Mouse (Mus musculus): Measurements from ENCODE around the gene Arhgap27.

The Arhgap27 gene

DNA sequence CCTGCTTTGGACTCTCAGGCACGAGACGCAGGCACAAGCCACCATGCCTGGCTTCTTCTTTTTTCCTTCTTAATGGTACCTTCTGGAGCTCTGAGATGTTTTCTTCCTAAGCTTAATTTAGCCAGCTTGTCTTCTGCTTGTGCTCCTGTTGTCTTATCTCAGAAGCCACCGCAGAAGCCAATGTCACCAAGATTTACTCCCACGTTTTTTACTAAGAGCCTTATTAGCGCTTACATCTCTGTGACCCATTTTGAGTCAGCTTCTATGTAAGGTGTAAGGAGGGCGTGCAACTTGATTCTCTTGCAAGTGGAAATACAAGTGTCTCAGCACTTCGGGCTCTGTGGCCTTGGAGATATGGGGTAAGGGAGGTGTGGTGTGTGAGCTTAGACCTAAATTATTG, 18.0 kb upstream of the Arhgap27 start:
- no peak for DNase-seq (ENCODE audit: low spot score)

DNA sequence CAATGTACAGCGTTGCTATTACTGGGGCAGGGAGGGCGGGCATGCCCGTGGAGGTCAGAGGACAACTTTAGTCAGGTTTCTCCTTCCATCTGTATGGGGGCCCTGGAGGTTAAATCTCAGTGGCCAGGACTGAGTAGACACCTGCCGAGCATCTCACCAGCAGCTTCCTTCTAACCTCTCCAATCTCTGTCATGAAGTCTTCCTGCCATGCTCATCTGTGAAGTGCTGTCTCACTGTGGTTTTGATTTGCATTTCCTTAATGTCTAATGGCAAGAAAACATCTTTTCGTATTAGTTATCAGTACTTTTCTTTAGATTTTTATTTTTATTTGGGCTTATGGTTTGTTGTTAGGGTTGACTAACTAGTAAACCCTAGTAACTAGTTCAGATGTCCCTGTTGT, 17.0 kb upstream of the Arhgap27 start:
- no peak for DNase-seq (ENCODE audit: low spot score)

DNA sequence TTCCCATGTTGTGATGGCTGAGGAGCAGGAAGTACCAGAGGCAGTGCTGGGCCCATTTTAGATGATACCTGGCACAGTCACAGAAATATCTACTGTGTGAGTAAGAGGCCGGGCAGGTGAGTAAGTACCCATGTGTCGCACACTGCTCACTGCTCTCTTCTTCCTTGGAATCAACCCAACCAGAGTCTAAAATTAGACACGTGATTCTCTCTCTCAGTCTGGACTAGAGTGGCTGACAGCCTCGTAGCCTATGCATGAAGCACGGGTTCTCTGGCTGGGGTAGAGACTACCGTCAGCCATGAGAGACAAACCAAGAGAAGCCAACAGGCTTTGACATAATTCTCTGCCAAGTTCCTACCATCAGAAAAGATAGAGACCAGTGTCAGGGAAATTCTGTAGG, 14.8 kb upstream of the Arhgap27 start:
- no peak for DNase-seq (ENCODE audit: low spot score)

DNA sequence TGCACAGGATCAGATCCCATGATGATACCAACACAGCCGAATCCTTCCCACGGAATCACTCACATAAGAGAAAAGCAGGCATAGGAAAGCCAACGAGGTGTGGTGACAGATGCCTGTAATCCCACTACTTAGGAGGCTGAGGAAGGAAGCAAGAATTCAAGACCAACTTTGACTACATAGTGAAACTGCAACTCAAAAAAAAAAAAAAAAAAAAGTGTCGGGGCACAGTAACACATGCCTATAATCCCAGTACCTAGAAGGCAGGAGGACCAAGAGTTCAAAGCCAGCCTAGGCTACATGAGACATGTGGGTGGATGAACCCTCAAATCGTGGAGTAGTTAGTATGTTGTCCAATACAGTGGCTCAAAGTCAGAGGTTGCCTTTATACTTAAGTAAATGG, 12.3 kb upstream of the Arhgap27 start:
- DNase-seq (ENCODE audit: low spot score), result no peak

DNA sequence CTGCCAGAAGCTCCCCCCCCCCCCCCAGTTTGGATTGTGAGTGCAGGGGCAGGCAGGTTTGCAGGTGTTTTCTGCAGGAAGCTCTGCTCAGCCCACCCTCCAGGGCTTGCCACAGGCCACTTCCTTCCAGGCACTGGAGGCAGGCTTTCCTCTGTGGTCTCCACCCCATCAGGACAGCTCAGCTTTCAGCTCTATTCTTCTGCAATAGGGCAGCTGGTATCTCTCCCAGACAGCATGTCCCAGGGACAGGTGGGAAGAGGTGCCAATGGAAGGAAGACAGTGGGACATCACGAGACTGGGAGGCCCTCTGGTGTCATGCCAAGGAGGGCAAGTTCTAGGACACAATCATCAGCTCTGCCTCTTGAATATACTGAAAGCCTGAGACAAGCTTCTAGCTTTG, 11.8 kb upstream of the Arhgap27 start:
- DNase-seq (ENCODE audit: low spot score), result no peak

DNA sequence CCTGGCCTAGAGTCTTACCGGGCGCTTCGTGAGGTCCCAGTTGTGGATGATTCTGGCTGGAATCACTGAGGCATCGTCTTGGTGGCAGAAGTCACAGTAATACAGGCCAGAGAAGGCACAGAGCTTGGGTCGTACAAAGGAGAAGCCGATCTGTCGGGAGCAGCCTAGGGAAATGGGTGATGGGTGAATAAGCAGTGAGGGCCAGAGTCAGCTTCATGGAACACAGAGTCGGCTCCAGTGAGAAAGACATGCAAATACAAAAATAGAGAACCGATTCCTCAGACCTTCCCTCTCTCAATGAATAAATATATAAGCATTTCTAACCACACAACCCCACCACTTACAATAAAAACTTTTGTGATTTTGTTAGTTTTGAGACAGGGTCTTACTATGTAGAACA, 10.4 kb upstream of the Arhgap27 start:
- DNase-seq (ENCODE audit: low spot score), result no peak

DNA sequence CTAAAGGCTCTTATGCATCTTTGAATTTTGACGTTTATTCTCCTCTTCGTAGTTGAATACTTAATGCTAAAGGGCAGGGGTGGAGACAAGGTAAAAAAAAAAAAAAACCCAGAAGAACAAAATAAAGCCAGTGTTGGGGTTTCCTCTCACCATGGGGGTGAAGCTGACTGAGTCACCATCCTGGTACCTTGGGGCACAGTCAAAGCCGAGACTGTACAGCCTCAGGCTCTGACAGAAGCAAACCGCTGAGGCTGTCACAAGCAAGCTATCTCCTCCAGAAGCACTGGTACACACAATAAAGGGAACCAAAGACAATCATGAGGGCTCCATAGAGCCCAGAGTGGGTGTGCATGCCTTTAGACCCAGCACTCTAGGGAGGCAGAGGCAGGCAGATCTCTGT, 9.1 kb upstream of the Arhgap27 start:
- no peak for DNase-seq (ENCODE audit: low spot score)

DNA sequence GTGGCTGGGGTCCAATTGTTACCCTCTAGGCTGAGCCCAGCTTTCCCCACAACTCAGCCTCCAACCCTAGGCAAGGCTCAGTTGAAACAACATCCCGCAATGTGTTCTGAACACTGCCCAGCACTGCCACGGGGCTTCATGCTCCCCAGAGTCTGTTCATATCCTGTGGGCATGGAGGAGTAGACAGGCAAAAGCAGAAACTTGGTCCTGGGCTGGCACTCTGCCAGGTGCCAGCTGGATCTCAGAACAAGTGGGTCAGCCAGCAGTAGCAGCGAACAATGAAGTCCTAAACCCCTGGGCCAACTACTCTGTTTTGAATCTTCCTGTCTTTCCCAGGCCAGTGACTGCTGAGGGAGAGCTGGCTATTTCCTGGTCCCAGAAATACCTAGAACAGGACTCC, 8.6 kb upstream of the Arhgap27 start:
- peak; percentile 55 for DNase-seq (ENCODE audit: low spot score)

DNA sequence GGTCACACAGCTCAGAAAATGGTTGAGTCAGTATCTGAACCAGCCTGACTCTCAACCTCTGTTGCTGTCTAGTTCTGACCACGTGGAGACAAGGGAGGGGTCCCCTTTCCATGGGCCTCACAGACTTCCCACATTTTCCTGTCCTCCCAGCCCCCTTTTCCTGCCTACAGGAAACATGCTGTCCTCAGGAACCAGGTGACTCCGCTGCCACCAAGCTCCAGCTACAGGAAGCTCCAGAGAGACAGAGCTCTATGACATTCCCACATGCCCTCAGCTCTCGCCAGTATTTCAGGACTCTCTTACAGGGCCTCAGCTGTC, 7.7 kb upstream of the Arhgap27 start:
- no peak for DNase-seq (ENCODE audit: low spot score)

DNA sequence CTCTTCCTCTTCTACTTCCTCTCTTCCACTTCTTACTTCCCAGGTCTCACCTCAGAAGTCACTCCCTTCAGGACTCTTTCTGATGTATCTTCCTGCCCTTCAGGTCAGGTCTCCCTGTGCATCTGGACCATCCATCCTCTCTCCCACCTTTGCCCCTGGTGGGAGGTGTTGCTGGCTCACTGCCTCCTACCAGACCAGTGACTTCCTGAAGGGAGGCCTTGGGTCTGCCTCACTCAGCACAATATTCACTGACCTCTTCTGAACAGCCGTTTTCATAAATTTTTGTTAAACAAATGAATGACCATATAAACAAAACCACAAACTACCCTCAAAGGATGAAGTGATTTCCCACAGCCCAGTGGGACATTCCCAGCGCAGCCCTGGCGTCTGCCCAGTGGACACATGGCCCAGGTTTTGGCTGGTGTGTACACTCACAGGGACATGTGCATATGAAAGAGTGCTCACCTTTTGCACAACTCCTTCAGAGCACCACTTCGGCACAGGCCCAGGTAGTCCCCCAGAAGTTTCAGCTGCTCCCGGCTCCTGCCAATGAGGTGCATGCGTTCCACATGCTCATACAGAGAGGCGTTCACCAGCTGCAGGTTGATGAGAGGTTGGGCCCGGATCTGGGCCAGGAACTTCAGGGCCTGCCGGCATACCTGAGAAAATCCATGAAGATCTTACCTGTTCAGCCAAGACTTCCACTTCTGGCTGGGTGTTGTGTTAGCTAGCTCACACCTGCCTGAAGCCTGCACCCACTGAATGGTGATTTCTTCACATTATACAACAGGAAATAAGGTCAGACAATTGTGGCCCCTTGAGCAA, 7.1 kb upstream of the Arhgap27 start:
- no peak for DNase-seq (ENCODE audit: low spot score)

DNA sequence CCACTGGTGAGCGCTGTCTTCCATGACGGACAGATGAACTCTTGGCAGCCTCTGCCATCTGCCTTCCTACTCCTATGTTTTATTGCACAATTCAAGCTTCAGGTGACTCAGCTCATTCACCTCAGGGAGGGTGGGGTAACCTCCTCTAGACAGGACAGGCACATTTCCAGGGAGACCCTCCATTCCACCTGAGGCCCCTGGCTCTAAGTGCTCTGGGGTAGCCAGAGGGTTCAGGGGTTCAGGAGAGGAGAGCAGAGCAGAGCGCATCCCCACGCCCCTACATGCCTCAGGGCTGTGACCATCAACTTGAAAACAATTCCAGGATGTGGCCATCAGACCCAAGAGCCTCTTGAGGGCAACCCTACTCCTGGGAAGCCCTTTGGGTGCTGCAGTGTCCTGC, 2.0 kb upstream of the Arhgap27 start:
- no peak for DNase-seq (ENCODE audit: low spot score)

DNA sequence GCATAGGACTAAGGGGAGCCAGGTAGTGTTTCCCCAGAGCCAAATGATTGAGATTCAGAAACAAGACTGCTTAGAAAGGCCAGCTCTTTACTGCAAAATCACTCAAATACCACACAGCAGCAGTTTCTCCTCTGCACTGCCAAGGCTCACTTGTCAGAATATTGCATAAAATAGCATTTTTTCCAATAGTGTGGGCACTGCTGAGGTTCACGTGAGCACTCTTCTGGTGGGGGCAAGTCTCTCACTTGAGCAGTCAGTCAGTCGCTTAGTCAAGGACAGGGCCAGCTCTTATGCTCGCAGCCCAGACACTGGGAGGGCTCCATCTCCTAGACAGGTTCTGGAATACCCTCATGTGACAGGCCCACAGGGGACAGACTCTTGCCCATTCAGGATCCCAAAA, 1.5 kb upstream of the Arhgap27 start:
- DNase-seq (ENCODE audit: low spot score), result no peak

DNA sequence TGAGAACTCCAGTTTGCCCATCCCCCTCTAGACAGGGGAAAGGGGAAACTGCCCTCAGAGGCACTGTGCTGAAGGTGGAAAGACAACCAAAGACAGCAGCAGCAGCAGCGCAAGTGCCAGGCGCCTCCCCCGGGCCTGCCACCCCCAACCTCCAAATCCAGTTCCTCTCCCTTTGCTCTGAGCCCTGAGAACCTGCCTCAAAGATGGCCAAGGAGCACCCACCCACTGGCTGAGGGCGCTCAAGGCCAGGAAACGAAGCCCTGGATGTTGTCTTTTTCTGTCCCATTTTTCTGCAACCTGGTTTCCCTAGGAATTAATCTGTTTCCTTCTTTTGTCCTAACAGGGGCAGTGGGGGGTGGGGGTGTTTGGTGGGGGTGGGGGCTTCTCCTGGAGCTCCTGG, 843 bp upstream of the Arhgap27 start:
- DNase-seq (ENCODE audit: low spot score), result no peak

DNA sequence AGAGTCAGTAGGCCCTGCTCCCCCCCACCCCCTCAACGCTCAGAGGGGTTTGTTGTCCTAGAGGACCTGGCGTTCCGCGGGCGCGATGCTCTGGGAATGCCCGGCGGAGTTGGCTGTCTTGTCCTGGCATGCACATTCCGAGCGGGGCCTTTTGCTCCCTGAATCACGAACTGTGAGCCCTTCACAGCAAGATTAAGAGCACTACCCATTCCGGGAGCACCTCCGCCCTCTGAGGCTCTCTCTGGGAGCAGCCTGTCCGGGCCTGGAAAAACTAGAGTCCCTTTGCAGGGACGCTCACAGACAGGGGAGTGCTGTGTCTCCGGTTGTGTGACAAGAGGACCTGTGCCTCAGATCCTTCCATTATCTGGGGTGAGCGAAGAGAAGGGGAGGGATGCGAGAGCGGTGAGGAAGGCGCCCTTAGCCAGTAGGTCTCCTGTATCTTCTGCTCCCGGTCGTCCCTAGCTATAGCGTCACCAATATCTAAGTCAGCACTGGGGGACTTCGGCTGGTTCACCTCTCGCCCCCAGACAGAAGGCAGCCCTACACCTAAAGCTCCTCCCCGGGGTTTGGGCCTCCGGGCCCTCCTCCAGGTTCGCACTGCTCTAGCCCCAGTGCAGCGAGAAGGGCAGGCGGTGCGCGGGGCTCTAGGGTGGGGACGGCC, 841 bp downstream of the Arhgap27 start:
- DNase-seq (ENCODE audit: low spot score), result no peak

DNA sequence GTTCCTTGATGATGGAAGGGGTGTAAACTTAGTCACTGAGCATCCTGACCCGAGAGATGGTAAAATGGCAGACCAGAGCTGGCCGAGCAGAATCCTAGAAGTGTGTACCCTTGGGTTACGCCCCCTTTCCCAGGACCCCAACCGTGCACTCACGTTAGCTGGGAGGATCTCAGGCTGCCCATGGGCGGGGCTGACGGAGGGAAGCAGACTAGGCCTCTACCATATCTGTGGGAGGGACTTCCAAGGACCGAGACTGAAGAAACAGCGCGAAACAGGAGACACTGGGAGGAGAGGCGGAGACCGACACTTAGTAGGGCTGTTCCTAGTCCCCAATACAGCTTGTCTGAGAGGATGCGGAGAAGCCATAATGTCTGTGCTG, 1.4 kb downstream of the Arhgap27 start:
- no peak for DNase-seq (ENCODE audit: low spot score)

DNA sequence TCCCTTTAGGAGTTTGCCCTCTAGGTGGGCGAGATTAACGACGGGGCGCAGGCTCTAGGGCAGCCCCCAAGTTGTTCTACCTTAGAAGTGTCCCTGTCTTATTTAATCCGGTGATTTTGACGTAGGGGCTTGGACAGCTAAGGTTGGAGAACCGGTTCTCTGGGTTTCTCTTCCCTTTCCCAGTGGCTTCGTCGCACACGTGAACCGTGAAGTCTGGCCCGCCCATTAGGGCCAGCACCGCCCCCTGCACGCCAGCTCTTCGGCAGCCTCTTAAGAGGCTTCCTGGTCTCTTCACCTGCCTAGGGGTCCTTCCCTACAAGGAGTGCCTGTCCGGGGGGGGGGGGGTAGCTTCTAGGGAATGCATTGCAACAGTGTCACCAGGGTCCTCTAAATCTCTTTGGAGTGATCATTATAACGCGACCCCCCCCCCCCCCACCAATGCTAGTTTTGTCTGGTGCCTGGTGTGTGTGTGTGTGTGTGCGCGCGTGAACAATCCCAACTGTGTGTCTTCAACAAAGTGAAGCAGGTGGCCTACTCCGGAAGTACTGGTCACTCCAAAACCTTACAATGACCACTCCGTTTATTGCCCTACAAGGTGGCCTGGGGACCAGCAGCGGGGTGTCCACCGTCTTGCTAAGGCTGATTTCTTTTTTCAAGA, 2.0 kb downstream of the Arhgap27 start:
- no peak for DNase-seq (ENCODE audit: low spot score)

DNA sequence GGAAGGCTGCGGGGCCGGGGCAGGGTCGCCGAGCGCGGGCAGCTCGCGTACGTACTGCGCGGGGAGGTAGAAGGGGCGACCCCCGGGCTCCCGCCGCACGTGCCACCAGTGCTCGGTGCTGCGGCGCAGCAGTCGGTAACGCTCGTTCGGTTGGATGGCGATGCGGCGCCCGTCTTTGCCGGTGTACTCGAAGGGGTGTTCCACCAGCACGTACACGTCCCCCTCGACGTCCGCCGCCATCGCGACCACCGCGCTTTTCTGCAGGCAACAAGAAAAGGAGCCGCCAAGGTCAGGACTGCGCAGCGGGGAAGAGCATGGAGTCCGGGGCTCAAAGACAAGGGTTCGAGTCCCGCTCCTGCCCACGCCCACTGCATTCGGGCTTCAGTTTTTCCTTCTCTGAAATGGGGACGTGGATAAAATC, 2.8 kb downstream of the Arhgap27 start:
- DNase-seq (ENCODE audit: low spot score), result no peak

DNA sequence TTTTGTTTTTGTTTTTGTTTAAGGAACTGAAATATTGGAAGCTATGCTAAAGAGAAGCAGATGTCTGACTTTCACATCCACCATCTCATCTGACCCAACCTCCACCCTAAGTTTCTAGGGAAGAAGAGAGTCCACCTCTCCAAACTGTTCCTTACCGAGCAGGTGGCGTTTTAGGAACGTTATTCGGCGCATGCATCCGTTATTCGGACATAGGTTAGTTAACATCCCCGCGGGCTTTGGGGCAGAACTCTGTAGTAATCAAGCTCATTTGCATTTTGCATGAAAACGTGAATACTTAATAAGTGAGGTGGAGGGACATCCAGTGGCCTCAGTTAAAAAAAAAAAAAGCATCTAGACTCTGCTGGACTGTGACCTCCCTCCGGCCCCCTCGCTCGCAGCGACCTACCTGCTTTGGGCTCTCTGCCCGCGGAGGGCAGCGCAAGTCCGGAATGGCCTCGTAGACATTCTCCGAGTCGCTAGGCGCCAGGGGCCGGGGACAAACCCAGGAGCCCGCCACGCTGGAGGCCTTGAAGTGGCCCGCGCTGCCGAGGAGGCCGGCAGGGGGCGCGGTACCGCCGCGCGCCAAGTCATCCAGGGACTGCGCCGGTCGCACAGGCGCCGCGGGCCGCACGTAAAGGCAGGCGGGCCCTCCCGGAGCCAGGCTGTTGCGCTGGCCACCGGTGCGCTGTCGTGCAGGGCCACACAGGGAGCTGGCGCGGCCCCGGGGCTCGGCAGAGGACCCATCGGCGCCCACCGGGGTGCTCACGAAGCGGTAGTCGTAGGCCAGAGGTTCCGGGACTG, 3.5 kb downstream of the Arhgap27 start:
- DNase-seq (ENCODE audit: low spot score), result peak; percentile 86

DNA sequence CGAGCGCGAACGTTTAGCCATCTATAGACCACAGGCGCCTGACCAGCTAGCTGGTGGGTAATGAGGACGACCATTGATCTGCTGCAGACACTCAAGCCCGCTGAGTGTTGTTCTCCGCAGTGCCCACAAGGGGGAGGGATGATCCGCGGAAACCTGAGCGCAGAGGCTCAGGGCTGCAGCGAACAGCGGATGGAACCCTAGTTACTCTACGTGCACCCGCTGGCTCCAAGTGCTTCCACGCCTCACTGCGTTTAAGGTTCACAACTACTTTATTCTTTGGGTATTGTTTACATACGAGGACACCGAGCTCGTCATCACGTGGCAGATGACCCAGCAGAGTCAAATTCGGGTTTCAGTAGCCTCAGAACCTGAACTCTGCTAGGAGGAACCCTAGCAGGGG, 4.4 kb downstream of the Arhgap27 start:
- DNase-seq (ENCODE audit: low spot score), result peak; percentile 65

DNA sequence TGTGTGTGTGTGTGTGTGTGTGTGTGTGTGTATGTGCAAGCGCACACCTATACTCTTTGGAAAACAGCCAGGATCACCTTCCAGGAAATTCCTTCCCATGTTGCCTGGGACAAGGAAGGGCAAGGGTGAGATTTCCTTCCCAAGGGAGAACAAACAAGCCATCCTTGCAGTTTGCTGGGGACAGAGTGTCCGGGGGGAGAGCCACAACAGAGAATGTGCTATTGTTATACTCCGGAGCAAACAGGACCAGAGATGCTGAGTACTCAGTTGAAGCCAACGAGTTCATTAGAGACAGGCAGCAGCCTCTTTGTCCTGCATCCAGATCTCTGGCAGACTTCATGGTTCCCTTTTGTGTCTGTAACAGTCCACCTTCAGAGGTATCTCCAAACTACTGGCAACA, 5.2 kb downstream of the Arhgap27 start:
- DNase-seq (ENCODE audit: low spot score), result no peak

DNA sequence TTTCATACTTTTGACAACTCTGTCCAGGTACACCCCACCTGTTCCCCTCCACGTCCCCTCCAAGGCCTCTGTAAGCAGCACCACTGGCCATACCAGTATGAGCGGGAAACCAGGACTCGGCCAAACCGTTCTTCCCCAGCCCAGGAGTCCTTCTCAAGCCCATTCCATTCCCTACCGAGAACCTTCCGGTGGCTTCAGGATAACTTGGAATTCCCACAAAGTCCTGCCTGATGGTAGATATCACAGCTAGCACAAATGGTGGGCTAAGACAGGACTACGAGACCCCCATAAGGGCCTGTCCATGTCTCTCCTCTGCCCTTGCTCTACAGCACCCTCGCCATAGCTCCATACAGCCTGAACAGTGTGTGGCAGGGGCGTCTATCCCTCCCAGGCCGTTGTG, 5.8 kb downstream of the Arhgap27 start:
- DNase-seq (ENCODE audit: low spot score), result no peak

DNA sequence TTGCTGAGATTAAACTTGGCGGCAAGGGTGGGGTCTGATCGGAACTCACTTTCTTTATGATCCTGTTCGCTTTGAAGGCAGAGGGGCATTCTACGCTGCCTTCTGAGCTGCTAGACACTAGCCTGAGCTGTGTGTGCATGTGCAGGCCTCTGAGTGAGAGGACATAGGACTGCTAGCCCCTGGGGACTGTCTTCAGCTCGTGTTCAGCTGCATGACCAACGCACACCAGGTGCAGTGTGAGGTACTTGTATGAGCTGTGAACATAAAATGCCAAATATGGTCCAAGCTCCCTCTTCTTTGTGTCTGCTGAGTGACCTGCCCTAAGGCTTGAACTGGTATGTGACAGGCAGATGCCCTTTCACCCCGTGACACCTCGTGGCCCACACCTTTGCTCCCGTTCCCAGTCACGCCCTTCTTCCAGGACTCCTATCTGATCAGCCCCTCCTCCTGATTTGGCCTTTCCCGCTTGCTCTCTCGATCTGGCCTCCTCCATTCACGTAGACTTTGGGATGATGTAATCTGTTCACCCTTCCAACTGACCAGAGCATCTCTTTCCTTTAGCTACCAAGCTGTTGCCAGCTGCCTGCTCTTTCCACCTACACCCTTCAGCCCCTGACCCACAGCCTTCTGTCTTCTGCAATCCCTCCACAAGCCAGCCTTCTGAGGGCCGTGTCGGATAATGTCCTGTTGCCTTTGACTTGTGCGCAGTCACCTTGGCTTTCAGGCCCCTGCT, 6.4 kb downstream of the Arhgap27 start:
- DNase-seq (ENCODE audit: low spot score), result no peak
